Mouse (Mus musculus) kidney, embryonic 16.5 days (tissue): ENCODE measurements around the gene Lrrc29. TPM values are rescaled to one million over a fixed set of nuclear protein-coding genes. Genes with fewer than 3 reads are reported as not detected.

ENCODE experiments used
- ATAC-seq: fragments of 200-750 bp; cut with Nextera tagmentation; 2 replicates; pipeline ENCODE4 v1.8.0; 2017; ENCODE audit warnings: moderate TSS enrichment; ENCODE audit not compliant: low FRiP score, low TSS enrichment
- H3K27ac ChIP-seq: fragments of 300-500 bp; sonication (generic); 2 replicates; pipeline ENCODE4 v1.5.1; 2014; ENCODE audit warnings: low read length
- H3K27me3 ChIP-seq: fragments of 300-500 bp; sonication (generic); 2 replicates; pipeline ENCODE4 v1.6.1; 2014; ENCODE audit warnings: low read length, control low read depth, mixed read lengths; ENCODE audit not compliant: insufficient read depth
- H3K36me3 ChIP-seq: fragments of 300-500 bp; sonication (generic); 2 replicates; pipeline ENCODE4 v1.6.1; 2014; ENCODE audit warnings: low read length, control low read depth, mixed read lengths; ENCODE audit not compliant: insufficient read depth
- H3K4me1 ChIP-seq: fragments of 300-500 bp; sonication (generic); 2 replicates; pipeline ENCODE4 v1.6.1; 2014; ENCODE audit warnings: low read length, control low read depth, mixed read lengths; ENCODE audit not compliant: insufficient read depth
- H3K4me2 ChIP-seq: fragments of 300-500 bp; sonication (generic); replicated peaks from 2 replicates; pipeline ENCODE4 v1.6.1; 2014; ENCODE audit warnings: low read depth, low read length
- H3K4me3 ChIP-seq: fragments of 300-500 bp; sonication (generic); 2 replicates; pipeline ENCODE4 v1.5.1; 2014; ENCODE audit warnings: mild to moderate bottlenecking, low read length
- H3K9ac ChIP-seq: fragments of 300-500 bp; sonication (generic); replicated peaks from 2 replicates; pipeline ENCODE4 v1.6.1; 2014; ENCODE audit warnings: low read length
- H3K9me3 ChIP-seq: fragments of 300-500 bp; sonication (generic); 2 replicates; pipeline ENCODE4 v1.6.1; 2016; ENCODE audit warnings: low read length, control low read depth
- WGBS: fragments of 180-500 bp; shearing (Covaris S2); extraction: QIAGEN DNeasy Blood & Tissue Kit; methylation state at CpG from one replicate; pipeline ENCODE4 v1.1.7; 2014; 5-methylcytosine and 5-hydroxymethylcytosine counted together
- polyA plus RNA-seq: library from polyadenylated mRNA; unstranded; fragments of >200 nt; fragmentation: Nextera tagmentation; extraction: Ambion mirVana; gene quantifications from 2 replicates; pipeline ENCODE4 v1.2.1, GENCODE M21; 2015

Lrrc29 gene
- polyA plus RNA-seq, 1 experiment from 2014 or later, result 2.4 TPM

GRCm38 (mm10) chr8:105303874-105304273, 22.2 kb downstream of the Lrrc29 start:
- Histone ChIP-seq H3K9me3 (no peaks in the 10 kb centered on the region), H3K4me2 (no peak overlapping the region), H3K4me1 (peaks cover 27% of the 10 kb centered on the region), H3K9ac (no peak overlapping the region), H3K36me3 (peaks cover 74% of the 10 kb centered on the region), H3K4me3 (no peak overlapping the region), H3K27me3 (no peaks in the 10 kb centered on the region), H3K27ac (no peak overlapping the region)
- 80% methylated on average over 9 of the region's 9 CpGs for WGBS
- ATAC-seq, result no peak

GRCm38 (mm10) chr8:105303396-105303795, 22.7 kb downstream of the Lrrc29 start:
- Histone ChIP-seq H3K27ac (no peak overlapping the region), H3K9me3 (no peaks in the 10 kb centered on the region), H3K9ac (no peak overlapping the region), H3K4me2 (no peak overlapping the region), H3K4me1 (peaks cover 32% of the 10 kb centered on the region), H3K36me3 (peaks cover 71% of the 10 kb centered on the region), H3K27me3 (no peaks in the 10 kb centered on the region), H3K4me3 (no peak overlapping the region)
- WGBS, result 86% methylated on average over 8 of the region's 8 CpGs
- ATAC-seq, result no peak

DNA sequence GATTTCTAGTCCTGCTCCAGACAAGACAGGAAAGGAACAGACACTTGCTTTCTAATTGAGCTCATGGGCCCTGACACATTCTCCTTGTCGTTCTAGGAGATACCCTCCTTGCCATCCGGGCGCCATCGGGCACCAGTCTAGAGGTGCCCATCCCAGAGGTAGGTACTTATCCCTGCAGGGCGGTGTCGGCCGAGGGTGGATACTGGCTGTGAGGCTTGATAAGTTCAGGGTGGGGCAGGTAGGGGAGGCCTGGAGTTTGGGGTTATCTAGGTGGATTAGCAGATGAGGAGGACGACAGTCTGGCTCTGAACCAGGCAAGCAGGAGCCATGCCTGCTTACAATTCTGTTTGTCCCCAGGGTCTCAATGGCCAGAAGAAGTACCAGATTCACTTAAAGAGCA, 26.1 kb downstream of the Lrrc29 start:
- Histone ChIP-seq H3K27ac (no peak overlapping the region), H3K9ac (no peak overlapping the region), H3K36me3 (peaks cover 51% of the 10 kb centered on the region), H3K9me3 (no peaks in the 10 kb centered on the region), H3K27me3 (no peaks in the 10 kb centered on the region), H3K4me3 (no peak overlapping the region), H3K4me1 (peaks cover 27% of the 10 kb centered on the region), H3K4me2 (no peak overlapping the region)
- ATAC-seq, result no peak
- 95% methylated on average over 8 of the region's 8 CpGs for WGBS

DNA sequence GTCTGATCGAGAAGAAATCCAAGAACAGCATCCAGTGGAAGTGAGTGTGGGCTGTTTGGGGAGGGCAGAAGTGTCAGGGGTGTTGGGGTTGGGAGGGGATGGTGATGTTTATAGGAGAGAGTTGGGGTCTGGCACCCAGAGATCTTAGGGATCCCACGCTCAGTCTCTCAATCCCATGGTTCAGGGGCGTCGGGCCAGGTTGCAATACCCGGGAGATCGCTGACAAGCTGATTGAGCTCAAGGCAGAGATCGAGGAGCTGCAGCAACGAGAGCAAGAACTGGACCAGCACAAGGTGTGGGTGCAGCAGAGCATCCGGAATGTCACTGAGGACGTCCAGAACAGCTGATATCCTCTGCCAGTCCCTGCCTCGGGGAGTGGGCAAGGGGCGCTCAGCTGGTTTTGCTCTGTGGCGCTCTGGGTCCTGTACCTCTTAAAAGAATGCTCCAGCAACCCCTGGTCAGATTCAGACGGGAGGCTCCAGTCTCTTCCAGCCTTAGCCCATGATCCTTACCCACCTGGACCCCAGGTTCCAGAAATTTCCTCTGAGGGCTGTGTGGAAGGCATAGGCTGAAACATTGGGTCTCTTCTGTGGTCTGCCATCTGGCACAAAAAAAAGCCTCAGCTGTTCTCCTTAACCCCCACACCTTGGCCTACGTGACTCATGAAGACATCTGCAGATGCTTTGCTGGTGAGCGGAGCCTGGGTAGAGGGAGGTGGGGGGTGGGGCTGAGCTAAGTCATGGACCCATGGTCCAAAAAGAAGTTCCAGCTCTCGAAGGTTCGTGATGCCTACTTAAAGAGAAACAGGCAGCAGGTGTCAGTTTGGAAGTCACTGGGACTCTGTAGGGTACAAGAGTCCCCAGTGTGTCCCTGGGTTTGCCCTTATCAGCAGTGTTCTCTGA, 27.5 kb downstream of the Lrrc29 start:
- Histone ChIP-seq H3K9me3 (no peaks in the 10 kb centered on the region), H3K27me3 (no peaks in the 10 kb centered on the region), H3K36me3 (peaks cover 41% of the 10 kb centered on the region), H3K9ac (peak overlapping the region; percentile 88), H3K4me3 (peak overlapping the region; percentile 97), H3K27ac (no peak overlapping the region; the same call in 1 of the 2 replicates), H3K4me2 (peak overlapping the region; percentile 97), H3K4me1 (peaks cover 19% of the 10 kb centered on the region)
- ATAC-seq, result no peak
- WGBS, result 52% methylated on average over 18 of the region's 18 CpGs

- peaks cover 19% of the 10 kb centered on the region for H3K4me1 ChIP-seq
- H3K27ac ChIP-seq, result peak within 1 kb of the TSS; percentile 66
- peak within 1 kb of the TSS; percentile 97 for H3K4me2 ChIP-seq
- H3K36me3 ChIP-seq, result peaks cover 34% of the 10 kb centered on the region
- H3K4me3 ChIP-seq, result peak within 1 kb of the TSS; percentile 97
- H3K9ac ChIP-seq, result peak within 1 kb of the TSS; percentile 88
- no peaks in the 10 kb centered on the region for H3K27me3 ChIP-seq
- H3K9me3 ChIP-seq, result no peaks in the 10 kb centered on the region
- WGBS, result under 1% methylated on average over 55 of the region's 58 CpGs
- ATAC-seq, result peak; percentile 89
These were observed 28.4 kb downstream of the Lrrc29 start, which contains the start of gene E2f4 for GRCm38 (mm10) chr8:105297511-105298192. TSS of gene E2f4 (plus strand) at chr8:105297663.

- H3K27ac ChIP-seq, result peak within 1 kb of the TSS; percentile 66
- H3K27me3 ChIP-seq, result no peaks in the 10 kb centered on the region
- H3K9ac ChIP-seq, result peak within 1 kb of the TSS; percentile 24; the same call in 1 of the 2 replicates
- H3K9me3 ChIP-seq, result no peaks in the 10 kb centered on the region
- ATAC-seq, result no peak
- 56% methylated on average over 11 of the region's 11 CpGs for WGBS
- peaks cover 18% of the 10 kb centered on the region for H3K36me3 ChIP-seq
- peak within 1 kb of the TSS; percentile 97 for H3K4me2 ChIP-seq
- peaks cover 19% of the 10 kb centered on the region for H3K4me1 ChIP-seq
- H3K4me3 ChIP-seq, result peak within 1 kb of the TSS; percentile 97
These were observed 30.0 kb downstream of the Lrrc29 start, which contains the start of gene Exoc3l for GRCm38 (mm10) chr8:105295895-105296573. TSS of gene Exoc3l (minus strand) at chr8:105296101.

GRCm38 (mm10) chr8:105295256-105295655, 30.8 kb downstream of the Lrrc29 start:
- H3K4me2 ChIP-seq, result peak overlapping the region; percentile 45
- peak overlapping the region; percentile 24; the same call in 1 of the 2 replicates for H3K9ac ChIP-seq
- peaks cover 10% of the 10 kb centered on the region for H3K36me3 ChIP-seq
- no peak for ATAC-seq
- H3K4me1 ChIP-seq, result peaks cover 25% of the 10 kb centered on the region
- peak overlapping the region; percentile 66 for H3K27ac ChIP-seq
- WGBS, result 69% methylated on average over 11 of the region's 11 CpGs
- H3K27me3 ChIP-seq, result peaks cover 6% of the 10 kb centered on the region
- peak overlapping the region; percentile 35 for H3K4me3 ChIP-seq
- no peaks in the 10 kb centered on the region for H3K9me3 ChIP-seq

DNA sequence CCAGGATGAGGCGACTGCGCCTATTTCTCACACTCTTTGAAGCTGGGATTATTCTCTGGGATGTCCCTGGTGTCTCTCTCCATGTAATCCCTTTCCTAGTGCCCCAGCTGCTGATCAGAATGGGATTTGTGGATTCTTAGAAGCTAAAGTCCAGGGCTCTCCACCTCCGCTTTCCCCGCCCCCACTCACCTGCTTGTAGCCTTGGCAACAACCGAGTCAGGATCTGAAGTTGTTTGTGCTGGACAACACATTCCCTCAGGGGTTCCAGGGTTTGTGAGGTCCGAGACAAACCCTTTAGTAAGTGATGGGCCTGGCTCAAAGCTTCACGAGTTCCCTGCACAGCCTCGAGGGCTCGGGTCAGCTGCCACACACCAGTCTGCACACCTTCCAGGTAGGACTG, 31.3 kb downstream of the Lrrc29 start:
- Histone ChIP-seq H3K36me3 (peaks cover 5% of the 10 kb centered on the region; the same call in 1 of the 2 replicates), H3K9me3 (no peaks in the 10 kb centered on the region), H3K4me1 (peaks cover 30% of the 10 kb centered on the region), H3K4me3 (peak overlapping the region; percentile 35), H3K9ac (peak overlapping the region; percentile 24; the same call in 1 of the 2 replicates), H3K27me3 (peaks cover 11% of the 10 kb centered on the region), H3K4me2 (peak overlapping the region; percentile 45), H3K27ac (no peak overlapping the region)
- ATAC-seq, result no peak
- WGBS, result 70% methylated on average over 9 of the region's 9 CpGs

DNA sequence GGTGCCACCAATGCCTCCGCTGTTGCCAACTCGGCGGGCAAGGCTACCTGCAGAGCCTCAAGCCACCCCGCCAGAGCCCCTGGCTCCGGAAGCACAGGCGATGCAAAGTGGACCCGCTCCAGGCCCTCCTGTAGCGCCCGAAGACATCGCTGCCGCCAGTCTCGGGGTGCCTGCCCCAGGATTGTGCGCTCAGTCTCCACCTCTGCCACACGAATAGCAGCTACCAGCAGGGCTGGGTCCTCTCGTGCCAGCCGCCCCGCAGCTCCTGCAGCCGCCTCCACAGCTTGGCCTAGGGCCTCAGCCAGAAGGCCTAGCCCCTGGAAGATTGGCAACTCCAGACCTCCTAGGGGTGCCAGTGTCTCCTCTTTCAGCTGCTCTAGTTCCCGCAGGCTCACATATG, 32.7 kb downstream of the Lrrc29 start:
- H3K9ac ChIP-seq, result no peak overlapping the region
- no peak for ATAC-seq
- H3K4me1 ChIP-seq, result peaks cover 30% of the 10 kb centered on the region
- no peak overlapping the region for H3K4me3 ChIP-seq
- no peak overlapping the region for H3K4me2 ChIP-seq
- no peaks in the 10 kb centered on the region for H3K9me3 ChIP-seq
- no peak overlapping the region for H3K27ac ChIP-seq
- H3K36me3 ChIP-seq, result no peaks in the 10 kb centered on the region
- 68% methylated on average over 19 of the region's 19 CpGs for WGBS
- peaks cover 11% of the 10 kb centered on the region for H3K27me3 ChIP-seq
